Mouse (Mus musculus): Measurements from ENCODE around the gene Iqschfp.

- no peak for TF ChIP-seq GATA1 (IDR thresholded peaks at IDR 0.05; ENCODE audit: borderline replicate concordance, low read length)
- TF ChIP-seq FLI1 (IDR thresholded peaks at IDR 0.05; ENCODE audit: low read length) = no peak
Measured at GRCm38 (mm10) chr3:67918634-67919259, 26.7 kb downstream of the Iqschfp start.

Data from megakaryocyte, embryonic 14.5 days (primary cell).